Mouse (Mus musculus): Measurements from ENCODE around the gene Gm21293.
"Not testable (repeated sequence)": the region's sequence is repeated elsewhere in the genome, so short reads cannot be mapped to it uniquely, and the experiment has no call there.

The Gm21293 gene

GRCm38 (mm10) chr10:104142687-104143086 is at the start of gene Gm21293:
TSS of gene Gm21293 (plus strand) at chr10:104142987.
- DNase-seq (ENCODE audit: low read depth, low spot score): not testable (repeated sequence)

GRCm38 (mm10) chr10:104110044-104110443 is 32.7 kb upstream of the Gm21293 start:
- H3K36me3 ChIP-seq (ENCODE audit: control insufficient read depth, insufficient read depth, low read length, poor library complexity, severe bottlenecking): no peaks in the 10 kb centered on the region
- no peaks in the 10 kb centered on the region for H3K27me3 ChIP-seq (ENCODE audit: control insufficient read depth, insufficient read depth, low read length, poor library complexity, severe bottlenecking)
- no peak for DNase-seq (ENCODE audit: low read depth, low spot score)

More at GRCm38 (mm10) chr10:104142687-104143086, at the start of gene Gm21293:
- not testable (repeated sequence) for H3K36me3 ChIP-seq (ENCODE audit: control insufficient read depth, insufficient read depth, low read length, poor library complexity, severe bottlenecking); H3K27me3 ChIP-seq (ENCODE audit: control insufficient read depth, insufficient read depth, low read length, poor library complexity, severe bottlenecking)

- no peaks in the 10 kb centered on the region for H3K27me3 ChIP-seq (ENCODE audit: control insufficient read depth, insufficient read depth, low read length, poor library complexity, severe bottlenecking)
- DNase-seq (ENCODE audit: low read depth, low spot score): no peak
- no peaks in the 10 kb centered on the region for H3K36me3 ChIP-seq (ENCODE audit: control insufficient read depth, insufficient read depth, low read length, poor library complexity, severe bottlenecking)
These were observed 24.5 kb upstream of the Gm21293 start for GRCm38 (mm10) chr10:104118312-104118711.

GRCm38 (mm10) chr10:104151197-104151596 is 8.4 kb downstream of the Gm21293 start, which contains the start of gene Gm6763:
TSS of gene Gm6763 (plus strand) at chr10:104151497.
- not testable (repeated sequence) for H3K36me3 ChIP-seq (ENCODE audit: control insufficient read depth, insufficient read depth, low read length, poor library complexity, severe bottlenecking); H3K27me3 ChIP-seq (ENCODE audit: control insufficient read depth, insufficient read depth, low read length, poor library complexity, severe bottlenecking); DNase-seq (ENCODE audit: low read depth, low spot score)

GRCm38 (mm10) chr10:104159706-104160105 is 16.9 kb downstream of the Gm21293 start, which contains the start of gene Gm8764:
TSS of gene Gm8764 (plus strand) at chr10:104160006.
- DNase-seq (ENCODE audit: low read depth, low spot score); H3K27me3 ChIP-seq (ENCODE audit: control insufficient read depth, insufficient read depth, low read length, poor library complexity, severe bottlenecking); H3K36me3 ChIP-seq (ENCODE audit: control insufficient read depth, insufficient read depth, low read length, poor library complexity, severe bottlenecking): not testable (repeated sequence)

GRCm38 (mm10) chr10:104168215-104168614 is 25.4 kb downstream of the Gm21293 start, which contains the start of gene Gm21304:
TSS of gene Gm21304 (plus strand) at chr10:104168515.
- not testable (repeated sequence) for DNase-seq (ENCODE audit: low read depth, low spot score); H3K36me3 ChIP-seq (ENCODE audit: control insufficient read depth, insufficient read depth, low read length, poor library complexity, severe bottlenecking); H3K27me3 ChIP-seq (ENCODE audit: control insufficient read depth, insufficient read depth, low read length, poor library complexity, severe bottlenecking)

DNA sequence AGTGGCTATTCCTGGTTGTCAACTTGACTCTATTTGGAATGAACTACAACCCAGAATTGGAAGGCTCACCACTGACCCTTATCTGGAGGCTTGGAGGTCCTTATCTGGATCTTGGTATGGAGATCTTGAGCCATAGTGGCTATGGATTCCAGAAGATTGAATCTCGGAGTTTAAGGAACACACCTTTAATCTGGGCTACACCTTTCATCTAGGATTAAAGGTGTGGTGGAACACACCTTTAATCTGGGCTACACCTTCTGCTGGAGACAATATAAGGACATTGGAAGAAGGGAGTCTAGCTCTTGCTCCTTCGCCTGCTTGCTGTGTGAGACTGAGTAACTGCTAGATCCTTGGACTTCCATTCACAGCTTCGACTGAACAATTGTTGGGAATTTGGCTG is 33.9 kb downstream of the Gm21293 start, which contains the start of gene Gm21312:
Gene Gm21312, plus strand, starts transcription at position 301 of the 400 bp plus-strand sequence.
- H3K36me3 ChIP-seq (ENCODE audit: control insufficient read depth, insufficient read depth, low read length, poor library complexity, severe bottlenecking): not testable (repeated sequence)

DNA sequence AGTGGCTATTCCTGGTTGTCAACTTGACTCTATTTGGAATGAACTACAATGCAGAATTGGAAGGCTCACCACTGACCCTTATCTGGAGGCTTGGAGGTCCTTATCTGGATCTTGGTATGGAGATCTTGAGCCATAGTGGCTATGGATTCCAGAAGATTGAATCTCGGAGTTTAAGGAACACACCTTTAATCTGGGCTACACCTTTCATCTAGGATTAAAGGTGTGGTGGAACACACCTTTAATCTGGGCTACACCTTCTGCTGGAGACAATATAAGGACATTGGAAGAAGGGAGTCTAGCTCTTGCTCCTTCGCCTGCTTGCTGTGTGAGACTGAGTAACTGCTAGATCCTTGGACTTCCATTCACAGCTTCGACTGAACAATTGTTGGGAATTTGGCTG is 42.4 kb downstream of the Gm21293 start, which contains the start of gene Gm20765:
Gene Gm20765, plus strand, starts transcription at position 301 of the 400 bp plus-strand sequence.
- not testable (repeated sequence) for H3K27me3 ChIP-seq (ENCODE audit: control insufficient read depth, insufficient read depth, low read length, poor library complexity, severe bottlenecking); H3K36me3 ChIP-seq (ENCODE audit: control insufficient read depth, insufficient read depth, low read length, poor library complexity, severe bottlenecking); DNase-seq (ENCODE audit: low read depth, low spot score)

More for the DNA sequence above, 33.9 kb downstream of the Gm21293 start, which contains the start of gene Gm21312:
- DNase-seq (ENCODE audit: low read depth, low spot score); H3K27me3 ChIP-seq (ENCODE audit: control insufficient read depth, insufficient read depth, low read length, poor library complexity, severe bottlenecking): not testable (repeated sequence)

GRCm38 (mm10) chr10:104193742-104194141 is 51.0 kb downstream of the Gm21293 start, which contains the start of gene Gm4340:
TSS of gene Gm4340 (plus strand) at chr10:104194042.
- H3K27me3 ChIP-seq (ENCODE audit: control insufficient read depth, insufficient read depth, low read length, poor library complexity, severe bottlenecking); H3K36me3 ChIP-seq (ENCODE audit: control insufficient read depth, insufficient read depth, low read length, poor library complexity, severe bottlenecking); DNase-seq (ENCODE audit: low read depth, low spot score): not testable (repeated sequence)
